ENCODE assay signal across 9 mouse cellular contexts in genomic region chr11:101245071-101245470, GRCm38 (mm10). TPM values are rescaled to one million over a fixed set of nuclear protein-coding genes. Genes with fewer than 3 reads are reported as not detected.
DNase-seq lines count a peak whose midpoint lies in the region; ATAC-seq lines count a peak whose summit lies in the region.
"Had no signal": no experiment of that assay in that cellular context is flagged by ENCODE, and none has a peak within 500 bp of the region (broad histone marks: within the 10 kb centered on the region; RNA-seq: fewer than 3 reads in every experiment).

No protein-coding gene starts in this region.

- 0 out of 2 replicates have a peak, but pooled peaks cover 9% of the 10 kb centered on the region for H3K27me3 ChIP-seq in embryonic facial prominence, embryonic 15.5 days
- peaks cover 40% of the 10 kb centered on the region for H3K27me3 ChIP-seq in liver, embryonic 11.5 days (replicated peaks; ENCODE audit: control insufficient read depth, insufficient read depth, low read length)

- DNase-seq in embryo, embryonic 11 days: peak; percentile 74
- peak; percentile 65 for DNase-seq in heart, postnatal 25 days (ENCODE audit: low spot score)
- DNase-seq in liver, embryonic 11.5 days (ENCODE audit: low spot score): no peak
- DNase-seq in T-cell, adult 2 months (ENCODE audit: low spot score): no peak
- no peak for DNase-seq in cerebellum, postnatal 4 days (ENCODE audit: low spot score in 2 of 2)
- no peak for DNase-seq in left cerebral cortex, postnatal 25 days (ENCODE audit: low spot score in 2 of 2)

- H3K4me3 ChIP-seq in embryonic facial prominence, embryonic 15.5 days (replicated peaks): no peak overlapping the region
- 0 out of 2 replicates have a peak overlapping the region, but pooled peaks have one; percentile 12 for H3K4me3 ChIP-seq in liver, embryonic 11.5 days (ENCODE audit: low read depth, low read length)

- H3K27ac ChIP-seq in embryonic facial prominence, embryonic 15.5 days (replicated peaks): peak overlapping the region; percentile 85
- no peak overlapping the region for H3K27ac ChIP-seq in liver, embryonic 11.5 days (ENCODE audit: low read depth, low read length)
- H3K27ac ChIP-seq: liver, embryonic 15.5 days had no signal

- 8% methylated on average over 4 of the region's 4 CpGs for WGBS in embryonic facial prominence, embryonic 15.5 days
- WGBS in liver, embryonic 11.5 days: 41% methylated on average over 4 of the region's 4 CpGs

- no peak for ATAC-seq in embryonic facial prominence, embryonic 15.5 days (ENCODE audit: insufficient number of reproducible peaks, low FRiP score, low TSS enrichment, low read depth)
- no peak for ATAC-seq in liver, embryonic 11.5 days (replicated peaks; ENCODE audit: low FRiP score)
- ATAC-seq in granulocyte monocyte progenitor cell, adult 5-6 weeks (replicated peaks; ENCODE audit: poor library complexity, severe bottlenecking): no peak

- H3K36me3 ChIP-seq in embryonic facial prominence, embryonic 15.5 days: no peaks in the 10 kb centered on the region
- no peaks in the 10 kb centered on the region for H3K36me3 ChIP-seq in liver, embryonic 11.5 days (ENCODE audit: control insufficient read depth, insufficient read depth, low read length)
- H3K36me3 ChIP-seq: liver, embryonic 15.5 days had no signal

- intact Hi-C loops in heart, postnatal 25 days (cut with DNase I): no loop called here
- intact Hi-C loops in left cerebral cortex, postnatal 25 days (cut with DNase I): no loop called here

- H3K4me1 ChIP-seq in embryonic facial prominence, embryonic 15.5 days: peaks cover 35% of the 10 kb centered on the region
- H3K4me1 ChIP-seq in liver, embryonic 11.5 days (replicated peaks; ENCODE audit: control insufficient read depth, insufficient read depth, low read length): peaks cover 22% of the 10 kb centered on the region

- H3K4me2 ChIP-seq in embryonic facial prominence, embryonic 15.5 days (replicated peaks): peak overlapping the region; percentile 93
- H3K4me2 ChIP-seq in liver, embryonic 11.5 days: peak overlapping the region; percentile 93

- H3K9me3 ChIP-seq in embryonic facial prominence, embryonic 15.5 days (replicated peaks): no peaks in the 10 kb centered on the region
- H3K9me3 ChIP-seq in liver, embryonic 11.5 days (ENCODE audit: control insufficient read depth, low read length): no peaks in the 10 kb centered on the region
- H3K9me3 ChIP-seq: liver, embryonic 15.5 days had no signal

- H3K9ac ChIP-seq in embryonic facial prominence, embryonic 15.5 days: no peak overlapping the region
- H3K9ac ChIP-seq in liver, embryonic 11.5 days (ENCODE audit: low read depth, low read length): no peak overlapping the region

RNA-seq across cellular contexts. Expression of gene Ramp2, which starts 0.8 kb away (rescaled TPM):
- 138 and 139 TPM in 2 replicates for polyA plus RNA-seq in embryonic facial prominence, embryonic 15.5 days (2015; fragmentation: Nextera tagmentation; extraction: Ambion mirVana)
- total RNA-seq in heart, postnatal 25 days (2021): 100 to 1,000 TPM in 1 of 2 experiments, 10 to 100 TPM in 1; 80.9 to 123 TPM
- 62.4 and 64.2 TPM in 2 replicates for polyA plus RNA-seq in liver, embryonic 11.5 days (2014; fragmentation: Nextera tagmentation; extraction: Ambion mirVana)
- total RNA-seq in granulocyte monocyte progenitor cell, adult 5-6 weeks (2014; fragmentation: Nextera tagmentation): not detected in 2 replicates
- total RNA-seq in granulocyte monocyte progenitor cell, adult 5-6 weeks (2017): 0.98 and 1.4 TPM in 2 replicates
- total RNA-seq in left cerebral cortex, postnatal 25 days (2021): 10 to 100 TPM; 39.9 to 44.5 TPM

RNA-seq across cellular contexts. Expression of gene Vps25, which starts 8.4 kb away (rescaled TPM):
- polyA plus RNA-seq in embryonic facial prominence, embryonic 15.5 days (2015; fragmentation: Nextera tagmentation; extraction: Ambion mirVana): 122 and 133 TPM in 2 replicates
- total RNA-seq in heart, postnatal 25 days (2021): 10 to 100 TPM; 78.2 to 85.0 TPM
- polyA plus RNA-seq in liver, embryonic 11.5 days (2014; fragmentation: Nextera tagmentation; extraction: Ambion mirVana): 158 and 163 TPM in 2 replicates
- total RNA-seq in granulocyte monocyte progenitor cell, adult 5-6 weeks (2014; fragmentation: Nextera tagmentation): 176 and 203 TPM in 2 replicates
- total RNA-seq in granulocyte monocyte progenitor cell, adult 5-6 weeks (2017): 76.7 and 80.4 TPM in 2 replicates
- total RNA-seq in left cerebral cortex, postnatal 25 days (2021): 10 to 100 TPM; 62.4 to 65.7 TPM

RNA-seq across cellular contexts. Expression of gene Wnk4, which starts 15.3 kb away (rescaled TPM):
- polyA plus RNA-seq in embryonic facial prominence, embryonic 15.5 days (2015; fragmentation: Nextera tagmentation; extraction: Ambion mirVana): 12.5 and 14.3 TPM in 2 replicates
- 10 to 100 TPM in 1 of 2 experiments, 1 to 10 TPM in 1; 9.6 to 14.6 TPM for total RNA-seq in heart, postnatal 25 days (2021)
- polyA plus RNA-seq in liver, embryonic 11.5 days (2014; fragmentation: Nextera tagmentation; extraction: Ambion mirVana): 18.5 and 19.7 TPM in 2 replicates
- total RNA-seq in granulocyte monocyte progenitor cell, adult 5-6 weeks (2014; fragmentation: Nextera tagmentation): not detected in 2 replicates
- total RNA-seq in granulocyte monocyte progenitor cell, adult 5-6 weeks (2017): 2.6 TPM in 1 of 2 replicates, not detected in the other
- 1 to 10 TPM; 2.2 to 7.9 TPM for total RNA-seq in left cerebral cortex, postnatal 25 days (2021)

RNA-seq across cellular contexts. Expression of gene Ezh1, which starts 18.8 kb away (rescaled TPM):
- 16.5 and 18.7 TPM in 2 replicates for polyA plus RNA-seq in embryonic facial prominence, embryonic 15.5 days (2015; fragmentation: Nextera tagmentation; extraction: Ambion mirVana)
- total RNA-seq in heart, postnatal 25 days (2021): 10 to 100 TPM; 26.0 to 30.4 TPM
- 11.8 and 12.4 TPM in 2 replicates for polyA plus RNA-seq in liver, embryonic 11.5 days (2014; fragmentation: Nextera tagmentation; extraction: Ambion mirVana)
- 15.2 and 31.0 TPM in 2 replicates for total RNA-seq in granulocyte monocyte progenitor cell, adult 5-6 weeks (2014; fragmentation: Nextera tagmentation)
- total RNA-seq in granulocyte monocyte progenitor cell, adult 5-6 weeks (2017): 13.6 and 17.7 TPM in 2 replicates
- 10 to 100 TPM; 42.8 to 48.5 TPM for total RNA-seq in left cerebral cortex, postnatal 25 days (2021)

RNA-seq across cellular contexts. Expression of gene Cntd1, which starts 33.7 kb away (rescaled TPM):
- 1.1 and 1.9 TPM in 2 replicates for polyA plus RNA-seq in embryonic facial prominence, embryonic 15.5 days (2015; fragmentation: Nextera tagmentation; extraction: Ambion mirVana)
- total RNA-seq in heart, postnatal 25 days (2021): under 1 TPM; 0.10 to 0.28 TPM
- 1.2 and 1.4 TPM in 2 replicates for polyA plus RNA-seq in liver, embryonic 11.5 days (2014; fragmentation: Nextera tagmentation; extraction: Ambion mirVana)
- total RNA-seq in granulocyte monocyte progenitor cell, adult 5-6 weeks (2014; fragmentation: Nextera tagmentation): not detected in 2 replicates
- total RNA-seq in granulocyte monocyte progenitor cell, adult 5-6 weeks (2017): 0.72 and 3.3 TPM in 2 replicates
- under 1 TPM; 0.21 to 0.27 TPM for total RNA-seq in left cerebral cortex, postnatal 25 days (2021)

Comparison
In these comparisons a context has a peak if more than half of its experiments do, and no peak if none do; other contexts are left out.
1. DNase-seq: peak in embryo, embryonic 11 days (single experiment) and heart, postnatal 25 days (single experiment); none in liver, embryonic 11.5 days (single experiment), T-cell, adult 2 months (single experiment), cerebellum, postnatal 4 days (0 of 2) and left cerebral cortex, postnatal 25 days (0 of 2).
2. RNA of gene Ramp2, which starts 0.8 kb away (total RNA-seq): 80.9 to 123 TPM in heart, postnatal 25 days and 39.9 to 44.5 TPM in left cerebral cortex, postnatal 25 days; 0.98 to 1.4 TPM in granulocyte monocyte progenitor cell, adult 5-6 weeks; every median in the first group is over 10 times any median in the second.